Mouse (Mus musculus) liver, embryonic 11.5 days (tissue): ENCODE data around the gene Gnl1. TPM values are rescaled to one million over a fixed set of nuclear protein-coding genes. Genes with fewer than 3 reads are reported as not detected.
"Not testable (repeated sequence)": the region's sequence is repeated elsewhere in the genome, so short reads cannot be mapped to it uniquely, and the experiment has no call there.

Experiments
- ATAC-seq: fragments of 200-750 bp; cut with Nextera tagmentation; replicated peaks from 2 replicates; pipeline ENCODE4 v1.8.0; 2017; ENCODE audit warnings: moderate number of reproducible peaks, mild to moderate bottlenecking, moderate TSS enrichment, moderate library complexity; ENCODE audit not compliant: low FRiP score
- DNase-seq: peaks from one replicate; pipeline ENCODE4 v3.0.0-alpha.2; 2017; ENCODE audit warnings: low spot score
- H3K27ac ChIP-seq: fragments of 300-500 bp; sonication (generic); 2 replicates; pipeline ENCODE4 v1.5.1; 2014; ENCODE audit warnings: mild to moderate bottlenecking, low read depth, low read length, control low read depth
- H3K27me3 ChIP-seq: fragments of 300-500 bp; sonication (generic); replicated peaks from 2 replicates; pipeline ENCODE4 v1.6.1; 2014; ENCODE audit warnings: low read length, mixed read lengths; ENCODE audit not compliant: control insufficient read depth, insufficient read depth
- H3K36me3 ChIP-seq: fragments of 300-500 bp; sonication (generic); 2 replicates; pipeline ENCODE4 v1.6.1; 2014; ENCODE audit warnings: mild to moderate bottlenecking, low read length, moderate library complexity, mixed read lengths; ENCODE audit not compliant: control insufficient read depth, insufficient read depth
- H3K4me1 ChIP-seq: fragments of 300-500 bp; sonication (generic); replicated peaks from 2 replicates; pipeline ENCODE4 v1.6.1; 2014; ENCODE audit warnings: low read length, mixed read lengths; ENCODE audit not compliant: control insufficient read depth, insufficient read depth
- H3K4me2 ChIP-seq: fragments of 300-500 bp; sonication (generic); 2 replicates; pipeline ENCODE4 v1.6.1; 2014; ENCODE audit warnings: mild to moderate bottlenecking, control low read depth, moderate library complexity
- H3K4me3 ChIP-seq: fragments of 300-500 bp; sonication (generic); 2 replicates; pipeline ENCODE4 v1.5.1; 2014; ENCODE audit warnings: low read depth, low read length, control low read depth
- H3K9ac ChIP-seq: fragments of 300-500 bp; sonication (generic); 2 replicates; pipeline ENCODE4 v1.6.1; 2014; ENCODE audit warnings: low read depth, low read length, control low read depth
- H3K9me3 ChIP-seq: fragments of 300-500 bp; sonication (generic); 2 replicates; pipeline ENCODE4 v1.6.1; 2016; ENCODE audit warnings: low read length, inconsistent platforms, mixed read lengths; ENCODE audit not compliant: control insufficient read depth
- WGBS: fragments of 180-500 bp; shearing (Covaris S2); extraction: QIAGEN DNeasy Blood & Tissue Kit; methylation state at CpG from one replicate; pipeline ENCODE4 v1.1.7; 2014; 5-methylcytosine and 5-hydroxymethylcytosine counted together
- polyA plus RNA-seq: library from polyadenylated mRNA; unstranded; fragments of >200 nt; fragmentation: Nextera tagmentation; extraction: Ambion mirVana; gene quantifications from 2 replicates; pipeline ENCODE4 v1.2.1, GENCODE M21; 2014

The Gnl1 gene
- 33.7 and 35.6 TPM in 2 replicates for polyA plus RNA-seq

GRCm38 (mm10) chr17:35979401-35980362 lies at the start of gene Gnl1, which contains the start of gene Prr3:
Gene Gnl1 (plus strand): TSS chr17:35979851.
Gene Prr3 (minus strand): TSS chr17:35980236.
- WGBS = under 1% methylated on average over 102 of the region's 109 CpGs
- ATAC-seq = peak; percentile 88
- peak within 1 kb of the TSS; percentile 76 for H3K9ac ChIP-seq
- DNase-seq = peak; percentile 99
- H3K27ac ChIP-seq = peak within 1 kb of the TSS; percentile 88
- H3K4me2 ChIP-seq = peak within 1 kb of the TSS; percentile 93
- no peaks in the 10 kb centered on the region for H3K9me3 ChIP-seq
- H3K36me3 ChIP-seq = peaks cover 18% of the 10 kb centered on the region; the same call in 1 of the 2 replicates
- no peaks in the 10 kb centered on the region for H3K27me3 ChIP-seq
- peak within 1 kb of the TSS; percentile 77 for H3K4me3 ChIP-seq
- H3K4me1 ChIP-seq = peaks cover 11% of the 10 kb centered on the region

- Histone ChIP-seq H3K36me3 (peaks cover 49% of the 10 kb centered on the region), H3K9ac (no peak overlapping the region), H3K4me1 (peaks cover 19% of the 10 kb centered on the region), H3K4me3 (no peak overlapping the region), H3K9me3 (no peaks in the 10 kb centered on the region), H3K4me2 (no peak overlapping the region), H3K27ac (no peak overlapping the region), H3K27me3 (no peaks in the 10 kb centered on the region)
- ATAC-seq = no peak
- DNase-seq = no peak
- 95% methylated on average over 12 of the region's 12 CpGs for WGBS
Observed at GRCm38 (mm10) chr17:35930627-35931026, 49.0 kb upstream of the Gnl1 start.

- Histone ChIP-seq H3K4me3 (no peak overlapping the region), H3K9ac (no peak overlapping the region), H3K4me2 (no peak overlapping the region), H3K27ac (no peak overlapping the region), H3K4me1 (peaks cover 5% of the 10 kb centered on the region), H3K9me3 (no peaks in the 10 kb centered on the region), H3K36me3 (peaks cover 34% of the 10 kb centered on the region), H3K27me3 (no peaks in the 10 kb centered on the region)
- no peak for ATAC-seq
- 88% methylated on average over 4 of the region's 4 CpGs for WGBS
- no peak for DNase-seq
Observed at GRCm38 (mm10) chr17:35932608-35933007, 47.0 kb upstream of the Gnl1 start.

GRCm38 (mm10) chr17:35935763-35936162 lies 43.9 kb upstream of the Gnl1 start:
- ATAC-seq, H3K36me3 ChIP-seq, H3K4me2 ChIP-seq, DNase-seq, H3K27ac ChIP-seq, H3K9me3 ChIP-seq, H3K9ac ChIP-seq, H3K4me3 ChIP-seq, H3K4me1 ChIP-seq, H3K27me3 ChIP-seq: not testable (repeated sequence)
- 85% methylated on average over 14 of the region's 14 CpGs for WGBS

- Histone ChIP-seq H3K9ac (no peak overlapping the region), H3K4me1 (no peaks in the 10 kb centered on the region), H3K27me3 (no peaks in the 10 kb centered on the region), H3K9me3 (no peaks in the 10 kb centered on the region), H3K36me3 (no peaks in the 10 kb centered on the region), H3K4me2 (no peak overlapping the region), H3K27ac (no peak overlapping the region), H3K4me3 (no peak overlapping the region)
- WGBS = 32% methylated on average over 2 of the region's 2 CpGs
- peak; percentile 63; the same call in 1 of the 2 replicates for ATAC-seq
- DNase-seq = no peak
Observed at GRCm38 (mm10) chr17:35937700-35938348, 41.8 kb upstream of the Gnl1 start.

- 58% methylated on average over 2 of the region's 2 CpGs for WGBS
- ATAC-seq (no peak), DNase-seq (no peak)
- Histone ChIP-seq H3K4me1 (no peaks in the 10 kb centered on the region), H3K36me3 (no peaks in the 10 kb centered on the region), H3K9ac (no peak overlapping the region), H3K9me3 (no peaks in the 10 kb centered on the region), H3K27ac (no peak overlapping the region), H3K4me3 (no peak overlapping the region), H3K27me3 (no peaks in the 10 kb centered on the region), H3K4me2 (no peak overlapping the region)
Observed at GRCm38 (mm10) chr17:35939108-35939507, 40.5 kb upstream of the Gnl1 start.

- Histone ChIP-seq H3K27me3 (no peaks in the 10 kb centered on the region), H3K4me1 (no peaks in the 10 kb centered on the region), H3K27ac (no peak overlapping the region), H3K9me3 (no peaks in the 10 kb centered on the region), H3K4me2 (no peak overlapping the region), H3K9ac (no peak overlapping the region), H3K36me3 (no peaks in the 10 kb centered on the region), H3K4me3 (no peak overlapping the region)
- DNase-seq (no peak), ATAC-seq (no peak)
- WGBS = 43% methylated on average over 1 of the region's 1 CpGs
Observed at GRCm38 (mm10) chr17:35939941-35940340, 39.7 kb upstream of the Gnl1 start.

GRCm38 (mm10) chr17:35950946-35951345 lies 28.7 kb upstream of the Gnl1 start:
- not testable (repeated sequence) for DNase-seq, H3K4me1 ChIP-seq, H3K4me2 ChIP-seq, H3K36me3 ChIP-seq, H3K4me3 ChIP-seq, H3K9ac ChIP-seq, H3K9me3 ChIP-seq, H3K27ac ChIP-seq, ATAC-seq, H3K27me3 ChIP-seq
